Mouse (Mus musculus) CD4-positive, CD25-positive, alpha-beta regulatory T cell, adult 9 weeks (primary cell): ENCODE results near the gene Tenm1. TPM values are rescaled to one million over a fixed set of nuclear protein-coding genes. Genes with fewer than 3 reads are reported as not detected.

Experiments
- polyA plus RNA-seq: library from polyadenylated mRNA; unstranded; fragments of 100-300 nt; shearing (Covaris generic); gene quantifications from one replicate; pipeline ENCODE4 v1.2.1, GENCODE M21; 2017

Gene Tenm1
- 0.04 TPM for polyA plus RNA-seq

GRCm38 (mm10) chrX:43428855-43429263 is at the start of gene Tenm1:
Gene Tenm1, minus strand, starts transcription at chrX:43429126.

GRCm38 (mm10) chrX:42502291-42503043 is 926.5 kb downstream of the Tenm1 start, which contains the start of gene Sh2d1a:
Gene Sh2d1a, plus strand, starts transcription at chrX:42502453.

DNA sequence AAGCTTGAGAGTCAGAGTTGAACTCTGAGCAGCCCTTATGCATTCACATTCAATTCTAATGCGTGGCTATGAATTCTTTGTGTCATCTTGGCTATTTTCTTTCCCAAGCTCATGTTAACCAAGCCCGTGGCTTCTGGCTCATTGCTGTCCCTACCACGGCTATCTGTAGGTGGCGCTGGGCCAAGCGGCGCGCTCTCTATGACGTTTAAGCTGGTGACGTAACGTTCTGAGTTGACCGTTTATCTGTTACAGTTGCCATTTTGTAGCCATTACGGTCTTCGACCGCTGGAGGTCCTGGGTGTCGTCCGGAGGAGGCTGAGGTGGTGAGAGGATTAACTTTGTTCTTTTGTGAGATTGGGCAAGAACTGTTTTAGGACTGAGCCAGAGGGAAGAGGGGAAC is 939.5 kb downstream of the Tenm1 start, which contains the start of gene Tex13c2:
Tex13c2 (plus strand) TSS at position 246 of the 400 bp plus-strand sequence.

Other genes starting within 250 kb of the Tenm1 start
- gene Tex13c1, start 162.0 kb upstream of the Tenm1 start, polyA plus RNA-seq, result not detected